Mouse (Mus musculus): Measurements from ENCODE around the gene Tarbp1.

Tarbp1 gene

DNA sequence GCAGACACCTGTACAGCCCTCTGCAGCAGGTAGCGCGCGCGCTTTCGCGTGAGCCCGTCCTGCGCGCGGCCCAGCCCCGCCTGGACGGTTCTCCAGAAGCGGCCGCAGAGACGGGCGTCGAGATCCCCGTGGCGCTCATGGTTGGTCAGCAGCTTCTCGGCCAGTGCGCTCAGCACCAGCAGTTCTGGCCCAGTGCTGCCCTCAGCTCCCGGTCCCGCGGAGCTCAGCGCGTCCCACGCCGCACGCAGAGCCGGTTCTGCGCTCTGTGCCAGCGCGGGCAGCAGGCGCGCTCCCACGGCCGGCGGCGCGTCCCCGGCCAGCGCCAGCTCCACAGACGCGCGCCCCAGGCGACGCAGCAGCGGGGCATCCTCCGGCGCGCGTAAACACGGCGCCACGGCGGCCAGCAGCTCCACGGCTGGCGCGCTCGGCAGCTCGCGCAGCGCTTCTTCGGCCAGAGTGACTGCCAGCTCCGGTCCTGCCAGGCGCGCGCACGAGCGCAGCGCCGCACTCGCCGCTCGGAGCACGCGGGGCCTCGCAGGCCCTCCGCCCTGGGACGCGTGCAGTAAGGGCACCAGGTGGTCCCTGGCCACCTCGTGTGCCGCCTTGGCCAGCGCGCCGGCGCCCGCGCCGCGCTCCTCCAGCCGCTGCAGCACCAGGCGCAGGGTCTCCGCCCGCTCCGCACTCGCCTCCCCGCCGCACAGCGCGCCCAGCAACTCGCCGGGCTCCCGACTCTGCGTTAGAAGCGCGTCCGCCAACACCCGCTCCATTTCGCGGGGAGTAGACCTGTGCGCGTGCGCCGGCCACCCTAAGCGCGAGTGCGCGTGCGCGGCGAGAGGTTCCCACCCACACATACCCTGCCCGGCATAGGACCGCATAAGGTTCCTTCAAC lies at the start of gene Tarbp1:
Tarbp1 (minus strand) TSS at position 767 of the 889 bp plus-strand sequence.
- DNase-seq (ENCODE audit: extremely low read depth, low read depth, low spot score): no peak

DNA sequence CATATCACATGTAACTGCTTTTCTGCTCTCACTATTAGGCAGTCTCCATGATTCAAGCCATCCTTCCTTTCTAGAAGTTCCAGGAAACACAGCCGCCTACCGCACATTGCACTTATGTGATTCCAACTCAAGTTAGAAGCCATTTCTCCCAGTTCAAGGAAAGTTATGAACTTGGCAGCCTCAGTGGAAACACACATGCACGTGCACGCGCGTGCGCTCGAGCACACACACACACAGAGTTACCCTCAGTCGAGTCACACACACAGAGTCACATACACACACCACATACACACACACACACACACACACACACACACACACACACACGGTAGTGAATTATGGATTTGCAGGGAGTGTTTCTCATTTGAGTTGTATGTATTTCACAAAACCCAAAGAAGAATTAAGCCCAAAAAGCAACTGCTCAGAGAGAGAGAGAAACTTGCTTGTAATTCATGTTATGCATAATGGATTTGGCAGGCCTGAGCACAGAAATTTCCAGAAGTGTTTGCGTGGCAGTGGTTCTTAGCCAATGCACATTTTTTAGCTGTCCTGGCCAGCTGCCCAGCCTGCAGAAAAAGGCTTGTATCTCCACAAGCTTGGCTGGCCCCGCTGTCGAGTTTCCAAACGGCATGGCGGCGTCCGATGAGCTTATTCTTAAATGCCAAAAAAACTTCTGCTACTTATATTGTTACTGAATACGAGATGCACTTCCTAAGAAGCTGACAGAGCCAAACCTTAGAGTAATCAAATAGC lies 49.5 kb upstream of the Tarbp1 start:
- peak; percentile 50 for DNase-seq (ENCODE audit: extremely low read depth, low read depth, low spot score)

DNA sequence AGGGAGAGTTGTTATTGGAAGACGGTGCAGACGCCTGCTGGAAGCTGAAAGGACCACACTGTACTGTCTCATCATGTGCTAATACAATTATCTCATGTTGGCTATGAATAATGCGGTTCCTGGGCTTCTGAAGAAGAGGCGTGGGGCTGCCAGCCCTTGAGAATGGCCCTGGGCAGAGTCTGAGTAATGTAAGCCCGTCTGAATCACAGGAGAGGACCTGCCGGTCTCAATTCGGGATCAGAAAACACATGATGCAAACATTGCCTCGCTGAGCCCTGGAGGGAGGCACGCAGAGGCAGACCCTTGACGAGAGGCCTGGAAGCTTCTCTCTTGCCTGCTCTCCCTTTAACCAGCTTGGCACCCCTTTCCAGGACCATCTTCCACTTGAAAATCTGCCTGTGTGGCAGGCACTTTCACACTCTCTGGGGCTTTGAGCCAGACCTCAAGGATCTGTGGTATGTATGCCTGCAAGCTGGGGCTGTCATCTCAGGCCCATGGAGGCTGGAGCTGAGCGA lies 48.3 kb upstream of the Tarbp1 start:
- peak; percentile 65 for DNase-seq (ENCODE audit: extremely low read depth, low read depth, low spot score)

DNA sequence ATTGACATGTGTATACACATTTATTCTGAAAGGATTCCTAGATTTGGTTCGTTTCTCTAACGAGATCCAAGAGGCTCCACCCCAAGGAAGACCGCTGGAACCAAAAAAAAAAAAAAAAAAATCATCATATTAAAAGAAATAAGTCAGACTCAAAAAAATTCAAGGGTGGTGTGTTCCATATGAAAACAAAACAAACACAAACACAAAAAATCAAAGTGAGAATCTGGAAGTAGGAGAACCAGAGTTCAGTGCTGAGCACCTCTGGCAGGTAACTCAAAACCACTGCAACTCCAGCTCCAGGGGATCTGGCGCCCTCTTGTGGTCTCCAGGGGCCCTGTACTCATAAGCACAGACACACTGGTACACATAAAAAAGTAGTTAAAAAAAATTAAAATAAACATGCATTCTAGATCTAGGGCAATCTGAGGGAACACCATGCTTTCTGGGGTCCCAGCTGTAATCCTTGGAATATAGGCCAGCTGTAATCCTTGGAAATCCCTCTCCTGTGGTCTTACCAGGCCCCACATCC lies 44.6 kb upstream of the Tarbp1 start:
- DNase-seq (ENCODE audit: extremely low read depth, low read depth, low spot score): no peak

DNA sequence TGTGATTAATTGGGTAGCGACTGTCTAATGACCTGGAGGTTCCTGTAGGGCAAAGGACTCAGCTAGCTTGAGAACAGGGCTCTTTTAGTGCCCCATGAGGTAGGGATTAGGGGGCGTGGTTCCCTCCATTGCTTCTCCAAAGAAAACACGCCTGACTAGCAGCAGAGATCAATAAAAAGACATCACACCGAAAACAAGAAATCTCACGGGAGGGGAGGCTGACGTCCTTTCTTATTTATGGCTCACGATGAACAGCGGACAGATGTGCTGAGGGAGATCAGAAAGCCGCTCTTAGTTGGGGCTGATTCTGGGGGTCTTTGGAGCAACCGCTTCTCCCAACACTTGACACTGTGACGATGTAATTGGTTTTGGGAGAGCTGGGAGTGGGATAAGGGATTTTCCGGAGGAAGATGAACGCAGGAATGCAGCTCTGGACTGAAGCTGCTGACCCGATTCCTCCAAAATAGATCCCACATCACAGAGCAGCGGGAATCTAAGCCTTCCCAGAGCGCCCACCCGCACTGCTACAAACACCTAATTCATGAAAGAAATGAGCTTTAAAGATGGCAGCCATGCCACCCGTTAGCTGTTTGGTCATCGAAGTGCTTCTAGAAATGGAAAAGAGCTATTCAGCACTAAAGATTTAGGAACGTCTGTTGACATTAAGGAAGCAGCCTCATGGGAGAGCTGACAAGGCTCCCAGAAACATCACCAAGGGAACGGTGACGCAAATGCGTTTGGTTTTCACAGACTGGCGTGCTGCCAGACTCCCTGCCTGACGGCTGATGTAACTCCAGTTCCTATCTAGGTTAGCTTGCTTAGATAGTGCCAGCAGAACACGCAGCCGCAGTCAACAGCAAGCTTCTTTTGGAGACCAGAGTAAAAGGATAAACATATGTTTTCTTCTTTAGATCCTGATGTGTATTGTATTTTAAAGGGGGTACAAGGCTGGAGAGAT lies 42.0 kb upstream of the Tarbp1 start:
- DNase-seq (ENCODE audit: extremely low read depth, low read depth, low spot score): peak; percentile 51

DNA sequence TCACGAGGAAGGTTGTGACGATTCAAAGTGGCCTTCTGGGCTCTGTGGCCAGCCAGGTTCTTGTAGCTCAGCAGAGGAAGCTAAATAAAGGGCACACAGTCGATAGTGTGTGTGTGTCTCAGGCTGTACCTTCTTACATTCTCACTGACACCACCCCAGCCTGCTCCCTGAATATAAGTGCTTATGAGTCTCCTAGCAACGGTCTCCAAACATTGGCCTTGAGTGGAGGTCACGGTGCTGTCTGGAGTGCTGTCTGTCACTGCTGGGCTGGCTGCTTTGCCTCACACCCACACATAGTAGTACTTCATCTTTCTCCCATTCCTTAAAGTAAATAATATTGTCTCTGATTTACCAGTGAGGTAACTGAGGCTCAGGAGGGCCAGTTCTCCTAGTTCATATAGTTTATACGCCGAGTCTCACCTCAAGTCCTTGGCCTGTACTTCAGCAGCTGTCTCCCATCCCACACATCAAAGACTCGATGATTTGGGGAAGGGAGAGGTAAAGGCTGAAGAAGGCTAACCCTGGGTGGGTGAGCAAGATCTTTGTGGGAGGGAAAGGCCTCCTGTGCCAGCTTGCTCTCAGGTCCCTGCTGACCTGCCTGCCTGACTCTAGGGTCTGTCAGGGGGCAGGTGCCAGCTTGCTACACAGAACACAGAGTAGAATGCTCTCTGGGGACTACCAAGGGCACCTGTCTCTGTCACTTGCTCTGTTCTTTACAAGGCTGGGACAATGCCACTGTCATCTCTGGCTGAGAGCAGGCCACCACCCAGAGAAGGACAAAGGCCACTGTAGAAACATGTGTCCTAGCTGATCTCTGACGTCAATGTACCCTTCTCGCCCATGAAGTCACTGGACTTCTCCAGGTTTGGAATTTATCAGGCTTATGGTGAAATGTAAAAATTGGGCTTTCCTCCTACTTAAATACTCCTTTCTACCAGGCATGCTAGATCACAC lies 39.4 kb upstream of the Tarbp1 start:
- DNase-seq (ENCODE audit: extremely low read depth, low read depth, low spot score): no peak

DNA sequence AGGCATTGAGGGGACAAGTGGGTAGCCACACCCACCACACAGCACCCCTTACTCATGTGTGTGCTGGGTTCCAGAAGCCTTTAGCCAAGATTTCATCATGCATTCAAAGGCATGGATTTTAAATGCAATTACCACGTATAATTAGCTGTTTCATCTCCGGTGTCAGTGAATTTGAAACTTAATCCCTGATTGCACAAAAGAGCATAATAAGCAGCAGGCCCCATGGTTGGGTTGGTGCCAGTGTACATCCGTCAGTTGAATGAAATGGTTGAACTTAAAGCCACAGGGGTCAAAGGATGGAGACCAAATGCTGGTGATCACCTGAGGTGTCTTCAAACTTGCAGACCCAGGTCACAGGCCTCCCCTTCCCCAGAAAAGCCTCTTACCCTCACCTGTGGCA lies 36.0 kb upstream of the Tarbp1 start:
- DNase-seq (ENCODE audit: extremely low read depth, low read depth, low spot score): no peak

DNA sequence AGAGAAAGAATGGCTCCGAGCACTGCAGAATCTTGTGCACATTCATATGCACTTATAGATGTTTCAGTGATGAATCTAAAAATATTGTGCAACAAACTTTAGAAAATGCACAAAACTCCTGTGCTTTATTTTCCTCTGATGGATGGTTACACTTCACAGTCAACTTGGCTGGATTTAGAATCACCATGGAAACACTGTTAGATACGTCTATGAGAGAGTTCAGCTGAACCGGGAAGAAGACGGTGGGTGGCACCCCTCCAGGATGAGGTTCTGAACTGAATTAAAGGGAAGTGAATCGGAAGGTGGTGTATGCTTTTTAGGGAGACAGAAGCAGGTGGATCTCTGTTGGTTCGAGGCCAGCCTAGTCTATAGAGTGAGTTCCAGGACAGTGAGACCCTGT lies 34.8 kb upstream of the Tarbp1 start:
- no peak for DNase-seq (ENCODE audit: extremely low read depth, low read depth, low spot score)

DNA sequence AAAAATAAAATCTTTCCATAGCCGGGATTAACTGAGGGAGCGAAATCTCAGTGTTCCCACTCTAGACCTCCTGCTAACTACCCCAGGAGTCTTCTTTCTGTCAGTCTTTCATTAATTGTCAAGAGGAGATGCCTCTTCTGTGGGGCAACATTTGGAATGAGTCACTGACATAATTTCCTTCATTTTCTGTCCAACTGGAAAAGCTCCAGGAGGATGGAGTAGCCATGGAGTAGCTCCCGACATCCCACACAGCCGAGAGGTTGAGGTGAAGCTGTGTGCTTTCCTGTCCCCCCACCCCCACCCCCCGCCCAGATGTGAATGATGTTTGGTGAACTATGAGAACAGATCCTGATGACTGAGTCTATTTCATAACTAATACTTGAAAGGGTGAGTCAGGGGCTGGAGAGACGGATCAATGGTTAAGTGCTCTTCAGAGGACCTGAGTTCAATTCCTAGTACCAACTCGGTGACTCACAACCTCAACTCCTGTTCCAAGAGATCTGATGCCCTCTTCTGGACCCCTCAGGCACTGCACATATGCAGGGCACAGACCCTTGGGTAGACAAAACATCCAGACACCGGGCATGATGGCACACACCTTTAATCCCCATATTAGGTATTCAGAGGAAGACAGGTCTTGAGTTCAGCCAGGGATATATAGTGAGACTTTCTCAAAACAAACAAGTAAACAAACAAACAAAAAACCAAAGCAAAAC lies 34.2 kb upstream of the Tarbp1 start:
- no peak for DNase-seq (ENCODE audit: extremely low read depth, low read depth, low spot score)

DNA sequence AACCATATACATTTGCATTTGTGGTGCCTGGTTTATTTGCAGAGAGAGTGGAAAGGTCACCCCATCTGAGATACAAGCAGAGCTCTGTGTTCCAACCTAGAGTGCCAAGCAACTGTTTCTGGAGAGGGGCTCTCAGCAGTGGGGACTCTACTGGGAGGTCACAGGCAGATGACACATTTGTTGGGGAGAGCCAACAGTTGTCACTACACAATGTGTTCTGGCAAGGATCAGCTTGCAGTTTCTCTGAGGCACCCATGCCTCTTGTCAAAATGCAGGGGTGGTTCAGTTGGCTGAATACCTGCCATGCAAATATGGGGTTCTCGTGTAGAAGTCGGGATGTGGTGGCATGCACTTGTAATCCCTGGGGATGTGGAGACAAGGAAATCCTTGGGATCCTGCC lies 33.4 kb upstream of the Tarbp1 start:
- DNase-seq (ENCODE audit: extremely low read depth, low read depth, low spot score): no peak

DNA sequence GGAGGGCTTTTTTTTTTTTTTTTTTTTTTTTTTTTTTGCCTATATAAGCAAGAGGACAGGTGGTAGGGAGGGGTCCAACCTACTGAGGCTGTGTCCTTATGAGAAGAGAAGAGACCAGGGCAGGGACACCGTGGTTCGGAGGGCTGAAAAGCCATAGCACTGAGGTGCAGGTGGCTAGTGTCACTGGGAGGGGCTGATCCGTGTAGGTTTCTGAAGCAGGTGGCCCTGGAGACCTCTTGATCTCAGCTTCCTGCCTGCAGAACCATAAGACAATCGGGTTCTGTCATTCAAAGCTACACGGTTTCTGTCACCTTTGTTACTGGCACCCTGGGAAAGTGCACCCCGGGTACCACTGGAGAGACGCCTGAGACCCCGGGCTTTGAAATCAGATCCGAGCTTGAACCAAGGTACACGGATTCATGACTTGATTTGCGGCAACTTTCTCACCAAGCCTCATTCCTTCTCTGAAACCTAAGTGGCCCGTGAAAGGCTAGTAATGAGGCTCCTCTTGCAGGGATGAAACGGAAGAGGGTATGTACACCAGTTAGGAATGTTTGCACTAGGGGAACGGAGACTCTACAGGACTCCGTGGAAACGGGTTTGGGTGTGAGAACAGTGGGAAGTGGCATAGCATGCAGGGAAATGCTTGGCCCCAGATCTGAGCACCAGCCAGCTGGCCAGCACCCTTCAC lies 29.8 kb upstream of the Tarbp1 start:
- DNase-seq (ENCODE audit: extremely low read depth, low read depth, low spot score): no peak

DNA sequence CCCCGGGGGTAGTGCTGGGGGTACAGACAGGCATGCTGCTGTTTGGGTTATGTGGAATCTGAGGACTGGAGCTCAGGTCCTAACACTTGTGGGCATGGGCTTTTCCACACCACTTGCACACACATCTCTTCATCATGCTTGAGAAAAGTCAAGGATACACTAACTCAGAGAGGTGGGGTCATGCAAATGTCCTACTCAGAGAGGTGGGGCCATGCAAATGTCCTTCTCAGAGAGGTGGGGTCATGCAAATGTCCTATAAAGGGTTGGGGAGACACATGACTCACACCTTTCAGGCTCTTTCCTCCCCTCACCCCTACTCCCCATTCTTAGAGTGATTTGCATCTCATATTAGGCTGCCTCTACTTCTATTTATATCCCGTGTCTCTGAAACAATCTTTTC lies 27.9 kb upstream of the Tarbp1 start:
- no peak for DNase-seq (ENCODE audit: extremely low read depth, low read depth, low spot score)

DNA sequence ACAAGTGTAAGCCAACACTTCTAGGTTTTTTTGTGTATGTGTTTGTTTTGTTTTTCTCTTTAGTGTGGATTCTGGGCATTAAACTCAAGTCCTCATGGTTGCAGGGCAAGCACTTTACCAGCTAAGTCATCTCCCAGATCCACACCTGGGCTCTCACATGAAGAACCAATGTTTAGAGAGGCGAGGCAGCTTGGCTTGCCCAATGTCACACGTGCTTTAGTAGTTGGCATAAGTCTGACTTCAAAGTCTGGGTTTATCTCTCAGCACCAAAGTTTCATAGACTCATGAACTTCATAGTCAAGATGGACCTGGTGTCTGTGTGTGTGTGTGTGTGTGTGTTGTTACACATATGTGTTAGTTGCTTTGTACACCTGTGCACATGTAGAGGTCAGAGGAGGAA lies 24.5 kb upstream of the Tarbp1 start:
- DNase-seq (ENCODE audit: extremely low read depth, low read depth, low spot score): no peak

DNA sequence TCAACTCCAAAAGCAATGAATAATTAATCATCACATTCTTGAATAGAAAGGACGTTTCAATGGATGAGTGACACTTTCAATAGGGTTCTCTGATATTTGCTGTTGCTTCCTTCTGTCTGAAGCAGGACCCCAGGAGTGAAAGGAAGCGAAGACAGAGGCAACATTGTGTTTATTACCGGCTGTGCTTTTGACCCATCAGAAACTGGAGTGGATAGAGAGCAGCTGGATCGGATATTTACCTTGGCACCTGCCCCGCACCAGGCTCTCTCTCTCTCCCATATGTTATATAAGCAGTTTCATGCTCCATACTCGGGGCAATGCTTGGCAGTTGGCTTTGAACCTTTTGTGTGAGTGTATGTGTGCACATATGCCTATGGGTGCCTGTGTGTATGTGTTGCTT lies 23.6 kb upstream of the Tarbp1 start:
- DNase-seq (ENCODE audit: extremely low read depth, low read depth, low spot score): no peak

DNA sequence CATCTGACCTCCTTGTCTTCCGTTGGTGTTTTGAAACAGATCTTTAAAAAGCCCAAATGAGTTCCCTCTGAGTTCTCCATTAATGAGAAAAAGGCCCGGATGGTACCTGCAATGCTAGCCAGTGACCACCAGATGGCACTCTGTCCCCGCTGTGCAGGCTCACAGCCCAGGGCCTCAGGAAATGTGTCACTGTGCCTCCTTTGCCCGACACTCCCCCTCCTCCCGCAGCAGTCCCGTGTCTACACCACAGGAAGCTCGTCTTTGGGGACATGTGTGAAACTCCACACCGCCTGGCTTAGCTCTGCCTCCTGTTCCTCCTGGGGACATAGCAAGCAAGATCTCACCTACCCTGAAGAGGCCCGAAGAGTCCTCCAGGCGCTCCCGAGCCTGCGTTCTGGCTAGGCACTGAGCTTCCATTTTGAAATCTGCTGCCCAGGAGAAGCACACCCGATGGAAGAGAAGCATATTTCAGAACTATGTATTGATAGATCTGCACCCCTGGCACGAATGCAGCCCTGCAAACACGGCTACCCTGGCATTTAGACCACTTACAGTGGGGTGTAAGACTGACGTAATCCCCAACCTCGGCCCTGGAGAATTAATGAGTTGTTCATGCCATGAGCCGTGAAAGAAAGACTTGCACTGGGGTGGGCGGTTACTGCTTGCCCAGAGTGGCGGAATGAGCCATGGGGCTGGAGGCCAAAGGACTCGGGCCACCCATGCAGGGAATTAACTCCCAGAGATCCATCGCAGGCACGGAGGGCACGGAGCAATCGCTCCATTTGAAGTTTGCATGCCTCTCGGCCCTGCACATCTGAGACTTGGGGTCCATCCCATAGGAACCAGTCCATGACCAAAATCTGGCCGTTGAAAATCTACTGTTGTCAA lies 22.9 kb upstream of the Tarbp1 start:
- no peak for DNase-seq (ENCODE audit: extremely low read depth, low read depth, low spot score)

DNA sequence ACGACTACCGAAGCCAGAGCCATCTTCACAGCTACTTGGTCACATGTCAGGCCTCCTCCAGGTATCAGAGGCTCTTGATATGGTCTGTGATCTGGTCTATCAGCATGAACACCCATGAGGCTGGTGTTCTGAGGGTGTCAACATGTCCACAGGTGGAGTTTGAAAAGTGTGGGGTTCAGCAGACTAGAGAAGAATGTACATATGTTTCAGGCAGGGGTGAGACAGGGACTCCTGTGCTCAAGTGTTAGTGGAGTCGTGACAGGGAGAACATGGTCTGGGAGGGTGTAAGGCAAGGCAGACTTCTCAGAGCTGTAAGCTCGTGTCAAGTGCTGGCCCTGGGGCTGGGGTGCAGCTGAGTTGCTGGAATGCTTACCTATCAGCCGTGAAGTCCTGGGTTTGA lies 22.1 kb upstream of the Tarbp1 start:
- DNase-seq (ENCODE audit: extremely low read depth, low read depth, low spot score): no peak

DNA sequence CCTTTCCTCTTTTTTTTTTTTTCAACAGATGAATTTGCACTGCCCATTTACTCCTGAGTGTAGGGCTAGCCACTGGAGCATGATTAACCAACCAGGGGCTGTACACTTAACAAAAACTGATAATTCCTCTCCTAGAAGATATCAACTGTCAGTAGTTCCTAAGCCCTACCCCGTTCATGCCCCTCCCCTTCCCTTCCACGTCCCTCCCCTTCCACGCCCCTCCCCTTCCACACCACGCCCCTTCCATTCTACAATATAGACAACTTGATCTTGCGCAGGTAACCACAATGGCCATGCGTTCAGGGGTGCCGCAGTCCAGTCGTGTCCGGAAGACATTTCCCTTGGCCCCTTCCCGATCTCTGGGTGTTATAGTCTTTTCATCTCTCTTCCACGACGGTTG lies 20.6 kb upstream of the Tarbp1 start:
- no peak for DNase-seq (ENCODE audit: extremely low read depth, low read depth, low spot score)

Data from fat pad, adult 2 months (tissue).